Mouse (Mus musculus): ENCODE data around the gene Sp1. TPM values are rescaled to one million over a fixed set of nuclear protein-coding genes. Genes with fewer than 3 reads are reported as not detected.

Sp1 gene
- polyA plus RNA-seq, 1 experiment: 18.5 TPM

DNA sequence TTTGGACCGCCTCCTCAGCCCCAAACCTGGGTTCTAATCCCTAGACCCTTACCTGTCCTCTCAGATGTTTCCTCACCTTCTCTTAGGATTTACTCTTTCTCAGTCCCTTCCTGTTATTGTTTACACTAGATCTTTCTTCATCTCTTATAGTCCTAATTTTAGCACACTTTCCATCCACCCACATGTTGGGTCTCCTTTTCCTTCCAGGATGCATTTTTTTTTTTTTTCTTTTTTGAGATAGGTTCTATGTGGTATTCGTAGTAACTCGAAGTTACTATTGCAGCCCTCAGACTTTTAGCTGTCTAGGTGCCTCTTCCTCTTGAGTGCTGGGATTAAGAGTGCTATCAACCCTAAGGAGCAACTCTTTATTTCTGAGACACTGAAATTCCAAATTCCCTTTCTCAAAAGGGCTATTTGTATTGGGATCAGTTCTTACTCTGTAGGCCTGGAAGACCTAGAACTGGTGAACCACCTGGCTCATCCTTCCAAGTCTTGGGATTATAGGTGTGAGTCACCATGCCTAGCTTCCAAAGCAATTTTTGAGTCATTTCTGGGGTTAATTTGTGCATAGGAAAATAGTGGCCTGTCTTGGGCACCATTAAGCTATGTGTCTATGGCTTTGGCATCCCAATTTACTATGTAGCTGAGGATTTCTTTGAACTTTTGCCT, 1.1 kb downstream of the Sp1 start:
- Histone ChIP-seq H3K27me3 (ENCODE audit: control insufficient read depth, insufficient read depth, low read length) (no peaks in the 10 kb centered on the region), H3K4me1 (ENCODE audit: control insufficient read depth, insufficient read depth, low read length) (peaks cover 6% of the 10 kb centered on the region), H3K36me3 (ENCODE audit: control insufficient read depth, insufficient read depth, low read length) (peaks cover 1% of the 10 kb centered on the region; the same call in 1 of the 2 replicates), H3K4me3 (ENCODE audit: control insufficient read depth, low read depth, low read length) (peak overlapping the region; percentile 95), H3K27ac (ENCODE audit: control insufficient read depth, insufficient read depth, low read depth, low read length) (peak overlapping the region; percentile 63; the same call in 1 of the 2 replicates)
- TF ChIP-seq POLR2A (IDR thresholded peaks at IDR 0.05; ENCODE audit: control insufficient read depth, low read depth, low read length) (no peak), CTCF (IDR thresholded peaks at IDR 0.05; ENCODE audit: control insufficient read depth, insufficient read depth, insufficient replicate concordance, low read depth, low read length) (no peak)

DNA sequence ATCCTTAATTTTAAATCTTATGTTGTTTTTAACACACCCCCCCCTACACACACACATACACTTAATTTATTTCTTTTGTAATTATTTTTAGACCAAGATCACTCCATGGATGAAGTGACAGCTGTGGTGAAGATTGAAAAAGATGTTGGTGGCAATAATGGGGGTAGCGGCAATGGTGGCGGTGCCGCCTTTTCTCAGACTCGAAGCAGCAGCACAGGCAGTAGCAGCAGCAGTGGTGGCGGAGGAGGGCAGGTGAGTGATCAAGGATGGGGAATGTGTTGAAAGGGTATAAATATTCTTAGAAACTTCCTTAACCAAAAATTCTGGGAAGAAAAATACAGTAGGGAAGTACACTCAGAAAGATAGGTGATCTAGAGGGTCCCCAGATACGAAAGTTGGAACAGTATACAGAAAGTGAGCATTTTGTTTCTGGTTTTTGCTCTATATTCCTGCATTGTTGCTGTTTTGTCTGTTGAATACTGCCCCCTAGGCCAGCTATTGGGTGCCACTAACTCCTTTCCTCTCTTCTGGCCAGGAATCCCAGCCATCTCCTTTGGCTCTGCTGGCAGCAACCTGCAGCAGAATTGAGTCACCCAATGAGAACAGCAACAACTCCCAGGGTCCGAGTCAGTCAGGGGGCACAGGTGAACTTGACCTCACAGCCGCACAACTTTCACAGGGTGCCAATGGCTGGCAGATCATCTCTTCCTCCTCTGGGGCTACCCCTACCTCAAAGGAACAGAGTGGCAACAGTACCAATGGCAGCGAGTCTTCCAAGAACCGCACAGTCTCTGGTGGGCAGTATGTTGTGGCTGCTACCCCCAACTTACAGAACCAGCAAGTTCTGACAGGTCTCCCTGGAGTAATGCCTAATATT, 2.0 kb downstream of the Sp1 start:
- H3K4me3 ChIP-seq (ENCODE audit: control insufficient read depth, low read depth, low read length): no peak overlapping the region
- peaks cover 6% of the 10 kb centered on the region for H3K4me1 ChIP-seq (ENCODE audit: control insufficient read depth, insufficient read depth, low read length)
- peaks cover 1% of the 10 kb centered on the region; the same call in 1 of the 2 replicates for H3K36me3 ChIP-seq (ENCODE audit: control insufficient read depth, insufficient read depth, low read length)

DNA sequence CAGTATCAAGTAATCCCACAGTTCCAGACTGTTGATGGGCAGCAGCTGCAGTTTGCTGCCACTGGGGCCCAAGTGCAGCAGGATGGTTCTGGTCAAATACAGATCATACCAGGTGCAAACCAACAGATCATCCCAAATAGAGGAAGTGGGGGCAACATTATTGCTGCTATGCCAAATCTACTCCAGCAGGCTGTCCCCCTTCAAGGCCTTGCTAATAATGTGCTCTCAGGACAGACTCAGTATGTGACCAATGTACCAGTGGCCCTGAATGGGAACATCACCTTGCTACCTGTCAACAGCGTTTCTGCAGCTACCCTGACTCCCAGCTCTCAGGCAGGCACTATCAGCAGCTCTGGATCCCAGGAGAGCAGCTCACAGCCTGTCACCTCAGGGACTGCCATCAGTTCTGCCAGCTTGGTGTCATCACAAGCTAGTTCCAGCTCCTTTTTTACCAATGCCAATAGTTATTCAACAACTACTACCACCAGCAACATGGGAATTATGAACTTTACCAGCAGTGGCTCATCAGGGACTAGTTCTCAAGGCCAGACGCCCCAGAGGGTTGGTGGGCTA, 2.7 kb downstream of the Sp1 start:
- no peak overlapping the region for H3K4me3 ChIP-seq (ENCODE audit: control insufficient read depth, low read depth, low read length)
- no peak overlapping the region for H3K27ac ChIP-seq (ENCODE audit: control insufficient read depth, insufficient read depth, low read depth, low read length)
- H3K36me3 ChIP-seq (ENCODE audit: control insufficient read depth, insufficient read depth, low read length): peaks cover 1% of the 10 kb centered on the region; the same call in 1 of the 2 replicates
- H3K27me3 ChIP-seq (ENCODE audit: control insufficient read depth, insufficient read depth, low read length): no peaks in the 10 kb centered on the region
- no peak for TF ChIP-seq CTCF (IDR thresholded peaks at IDR 0.05; ENCODE audit: control insufficient read depth, insufficient read depth, insufficient replicate concordance, low read depth, low read length)
- TF ChIP-seq POLR2A (IDR thresholded peaks at IDR 0.05; ENCODE audit: control insufficient read depth, low read depth, low read length): no peak
- H3K4me1 ChIP-seq (ENCODE audit: control insufficient read depth, insufficient read depth, low read length): peaks cover 6% of the 10 kb centered on the region

More for the DNA sequence above, 2.0 kb downstream of the Sp1 start:
- Histone ChIP-seq H3K27me3 (ENCODE audit: control insufficient read depth, insufficient read depth, low read length) (no peaks in the 10 kb centered on the region), H3K27ac (ENCODE audit: control insufficient read depth, insufficient read depth, low read depth, low read length) (no peak overlapping the region)
- no peak for TF ChIP-seq CTCF (IDR thresholded peaks at IDR 0.05; ENCODE audit: control insufficient read depth, insufficient read depth, insufficient replicate concordance, low read depth, low read length)
- no peak for TF ChIP-seq POLR2A (IDR thresholded peaks at IDR 0.05; ENCODE audit: control insufficient read depth, low read depth, low read length)

DNA sequence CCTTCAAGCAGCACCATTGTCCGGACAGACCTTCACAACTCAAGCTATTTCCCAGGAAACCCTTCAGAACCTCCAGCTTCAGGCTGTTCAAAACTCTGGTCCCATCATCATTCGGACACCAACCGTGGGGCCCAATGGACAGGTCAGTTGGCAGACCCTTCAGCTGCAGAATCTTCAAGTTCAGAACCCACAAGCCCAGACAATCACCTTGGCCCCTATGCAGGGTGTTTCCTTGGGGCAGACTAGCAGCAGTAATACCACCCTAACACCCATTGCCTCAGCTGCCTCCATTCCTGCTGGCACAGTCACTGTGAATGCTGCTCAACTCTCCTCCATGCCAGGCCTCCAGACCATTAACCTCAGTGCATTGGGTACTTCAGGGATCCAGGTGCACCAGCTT, 3.3 kb downstream of the Sp1 start:
- peaks cover 6% of the 10 kb centered on the region for H3K4me1 ChIP-seq (ENCODE audit: control insufficient read depth, insufficient read depth, low read length)
- H3K36me3 ChIP-seq (ENCODE audit: control insufficient read depth, insufficient read depth, low read length): peaks cover 1% of the 10 kb centered on the region; the same call in 1 of the 2 replicates
- H3K27ac ChIP-seq (ENCODE audit: control insufficient read depth, insufficient read depth, low read depth, low read length): no peak overlapping the region
- peak overlapping the region; percentile 19 for H3K4me3 ChIP-seq (ENCODE audit: control insufficient read depth, low read depth, low read length)
- no peaks in the 10 kb centered on the region for H3K27me3 ChIP-seq (ENCODE audit: control insufficient read depth, insufficient read depth, low read length)
- no peak for TF ChIP-seq CTCF (IDR thresholded peaks at IDR 0.05; ENCODE audit: control insufficient read depth, insufficient read depth, insufficient replicate concordance, low read depth, low read length)
- no peak for TF ChIP-seq POLR2A (IDR thresholded peaks at IDR 0.05; ENCODE audit: control insufficient read depth, low read depth, low read length)

DNA sequence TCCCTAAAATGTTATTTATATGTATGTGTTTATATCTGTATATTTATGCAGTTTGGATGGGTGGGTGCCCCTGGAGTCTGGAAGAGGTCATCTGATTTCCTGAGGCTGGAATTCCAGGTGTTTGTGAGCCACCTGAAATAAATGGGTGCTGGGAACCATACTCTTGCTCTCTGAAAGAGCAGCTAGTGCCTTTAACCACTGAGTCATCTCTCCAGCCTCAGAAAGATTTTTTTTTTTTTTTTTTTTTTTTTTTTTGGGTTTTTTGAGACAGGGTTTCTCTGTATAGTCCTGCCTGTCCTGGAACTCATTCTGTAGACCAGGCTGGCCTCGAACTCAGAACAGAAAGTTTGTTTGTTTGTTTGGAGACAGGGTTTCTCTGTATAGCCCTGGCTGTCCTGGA, 5.1 kb downstream of the Sp1 start:
- H3K4me1 ChIP-seq (ENCODE audit: control insufficient read depth, insufficient read depth, low read length): peaks cover 3% of the 10 kb centered on the region
- no peaks in the 10 kb centered on the region for H3K27me3 ChIP-seq (ENCODE audit: control insufficient read depth, insufficient read depth, low read length)
- no peak overlapping the region for H3K27ac ChIP-seq (ENCODE audit: control insufficient read depth, insufficient read depth, low read depth, low read length)
- TF ChIP-seq CTCF (IDR thresholded peaks at IDR 0.05; ENCODE audit: control insufficient read depth, insufficient read depth, insufficient replicate concordance, low read depth, low read length) (no peak), POLR2A (IDR thresholded peaks at IDR 0.05; ENCODE audit: control insufficient read depth, low read depth, low read length) (no peak)
- peaks cover 1% of the 10 kb centered on the region; the same call in 1 of the 2 replicates for H3K36me3 ChIP-seq (ENCODE audit: control insufficient read depth, insufficient read depth, low read length)
- H3K4me3 ChIP-seq (ENCODE audit: control insufficient read depth, low read depth, low read length): no peak overlapping the region

DNA sequence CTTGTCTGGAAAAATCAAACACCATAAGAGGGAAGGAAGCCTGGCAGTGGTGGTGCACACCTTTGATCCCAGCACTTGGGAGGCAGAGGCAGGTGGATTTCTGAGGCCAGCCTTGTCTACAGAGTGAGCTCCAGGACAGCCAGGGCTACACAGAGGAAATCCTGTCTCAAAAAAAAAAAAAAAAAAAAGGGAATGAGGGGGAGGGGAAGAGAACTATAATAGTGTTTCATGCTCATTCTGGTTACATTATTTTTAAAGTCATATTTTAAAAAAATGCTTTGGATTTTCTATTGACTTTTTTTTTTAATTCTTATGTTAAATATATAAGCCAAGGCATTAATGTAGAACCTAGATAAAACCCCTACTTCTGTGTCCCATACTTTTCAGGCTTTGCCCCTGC, 7.7 kb downstream of the Sp1 start:
- H3K27me3 ChIP-seq (ENCODE audit: control insufficient read depth, insufficient read depth, low read length): no peaks in the 10 kb centered on the region
- no peak overlapping the region for H3K27ac ChIP-seq (ENCODE audit: control insufficient read depth, insufficient read depth, low read depth, low read length)
- H3K36me3 ChIP-seq (ENCODE audit: control insufficient read depth, insufficient read depth, low read length): peaks cover 1% of the 10 kb centered on the region; the same call in 1 of the 2 replicates
- peaks cover 3% of the 10 kb centered on the region; the same call in 1 of the 2 replicates for H3K4me1 ChIP-seq (ENCODE audit: control insufficient read depth, insufficient read depth, low read length)
- no peak overlapping the region for H3K4me3 ChIP-seq (ENCODE audit: control insufficient read depth, low read depth, low read length)
- TF ChIP-seq CTCF (IDR thresholded peaks at IDR 0.05; ENCODE audit: control insufficient read depth, insufficient read depth, insufficient replicate concordance, low read depth, low read length): no peak
- TF ChIP-seq POLR2A (IDR thresholded peaks at IDR 0.05; ENCODE audit: control insufficient read depth, low read depth, low read length): no peak

DNA sequence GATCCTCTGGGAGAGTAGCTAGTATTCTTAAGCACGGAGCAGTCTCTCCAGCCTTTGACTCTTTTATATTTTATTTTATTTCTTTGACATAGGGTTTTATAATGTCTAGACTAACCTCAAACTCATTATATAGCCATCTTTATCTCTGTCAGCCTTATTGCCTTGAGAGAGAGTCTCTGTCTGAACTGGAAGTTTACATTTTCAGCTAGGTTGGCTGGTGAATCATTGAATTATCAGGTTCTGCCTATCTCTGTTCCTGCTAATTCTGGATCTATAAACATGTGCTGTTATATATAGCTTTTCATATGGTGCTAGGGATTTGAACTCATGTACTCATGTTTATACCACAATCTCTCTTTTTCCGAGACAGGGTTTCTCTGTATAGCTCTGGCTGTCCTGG, 11.6 kb downstream of the Sp1 start:
- Histone ChIP-seq H3K36me3 (ENCODE audit: control insufficient read depth, insufficient read depth, low read length) (no peaks in the 10 kb centered on the region), H3K27ac (ENCODE audit: control insufficient read depth, insufficient read depth, low read depth, low read length) (no peak overlapping the region), H3K4me1 (ENCODE audit: control insufficient read depth, insufficient read depth, low read length) (no peaks in the 10 kb centered on the region; the same call in 1 of the 2 replicates), H3K27me3 (ENCODE audit: control insufficient read depth, insufficient read depth, low read length) (no peaks in the 10 kb centered on the region), H3K4me3 (ENCODE audit: control insufficient read depth, low read depth, low read length) (no peak overlapping the region)
- TF ChIP-seq POLR2A (IDR thresholded peaks at IDR 0.05; ENCODE audit: control insufficient read depth, low read depth, low read length) (no peak), CTCF (IDR thresholded peaks at IDR 0.05; ENCODE audit: control insufficient read depth, insufficient read depth, insufficient replicate concordance, low read depth, low read length) (no peak)

Measured in testis, adult 2 months (tissue).